Mouse (Mus musculus): Measurements from ENCODE around the gene Arhgap31. TPM values are rescaled to one million over a fixed set of nuclear protein-coding genes. Genes with fewer than 3 reads are reported as not detected.

The Arhgap31 gene
- 10 to 100 TPM; 19.9 to 20.6 TPM for total RNA-seq (2021)
- long read RNA-seq, experiment 1, full-length matches to known transcripts = 1 of 4 reads
- long read RNA-seq, experiment 1, partial matches to known transcripts = 0 of 4 reads
- long read RNA-seq, experiment 1, other reads (novel, unspliced or antisense) = 3 of 4 reads
- long read RNA-seq, experiment 2, partial matches to known transcripts = 3 of 10 reads
- long read RNA-seq, experiment 2, other reads (novel, unspliced or antisense) = 7 of 10 reads

DNA sequence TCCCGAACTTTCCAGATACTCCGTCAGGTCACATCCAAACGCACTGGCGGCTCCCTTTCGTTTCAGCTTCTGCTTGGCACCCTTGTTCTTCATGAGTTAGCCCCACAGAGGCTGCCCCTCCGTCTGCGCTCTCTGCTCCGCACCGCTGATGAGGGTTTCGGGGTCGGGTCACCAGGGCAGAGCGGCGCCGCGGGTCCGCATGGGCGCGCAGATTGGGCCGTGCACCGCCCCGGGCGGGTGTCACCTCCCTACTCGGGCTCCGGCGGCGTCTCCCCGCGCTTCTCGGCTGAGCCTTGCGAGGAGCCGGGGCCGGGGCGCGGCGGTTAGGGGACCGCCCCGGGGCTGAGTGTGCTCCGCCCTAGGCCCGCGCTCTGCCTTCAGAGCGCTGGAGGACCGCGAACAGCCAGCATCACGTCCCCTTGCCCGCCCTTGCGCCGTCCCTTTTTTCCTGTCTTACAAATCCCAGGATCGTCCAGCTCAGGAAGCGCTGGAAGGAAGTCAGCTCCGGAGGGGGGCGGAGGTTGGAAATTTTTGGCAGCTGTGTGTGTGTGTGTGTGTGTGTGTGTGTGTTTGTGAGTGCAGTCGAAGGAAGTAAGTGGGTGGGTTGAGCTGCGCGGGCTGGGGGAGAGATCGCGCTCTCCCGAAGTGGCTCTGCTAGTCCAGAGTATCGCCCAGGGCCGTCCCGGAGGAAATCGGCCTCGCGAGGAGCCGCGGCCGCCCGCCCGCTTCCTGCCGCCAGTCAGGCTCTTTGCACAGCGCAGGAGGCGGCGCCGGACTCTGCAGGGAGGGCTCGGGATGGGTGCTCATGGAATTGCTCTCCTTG lies at the start of gene Arhgap31:
Arhgap31 (minus strand) TSS at position 694 of the 823 bp plus-strand sequence.
- intact Hi-C loops (cut with DNase I) = no loop called here
- DNase-seq (ENCODE audit: low spot score in 2 of 2) = peak; percentile 61

DNA sequence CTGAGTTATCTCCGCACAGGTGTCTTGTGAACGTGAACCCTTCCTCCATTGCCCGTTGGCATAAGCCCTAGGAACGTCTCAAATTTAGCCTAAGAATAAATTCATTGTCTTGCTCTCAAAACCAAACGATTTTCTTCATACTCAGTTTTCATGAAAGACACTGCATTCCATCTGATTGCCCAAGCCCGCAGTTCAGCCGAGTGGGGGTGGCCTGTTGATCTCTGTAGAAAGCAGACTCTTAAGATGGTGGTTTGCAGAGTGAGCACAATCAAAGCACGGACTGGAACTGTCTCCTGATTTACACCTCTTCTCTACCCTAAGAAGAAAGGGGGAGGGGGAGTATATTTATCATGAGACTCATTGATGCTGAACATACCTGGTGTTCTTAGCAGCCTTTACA lies 49.3 kb upstream of the Arhgap31 start:
- no peak for DNase-seq (ENCODE audit: low spot score in 2 of 2)

DNA sequence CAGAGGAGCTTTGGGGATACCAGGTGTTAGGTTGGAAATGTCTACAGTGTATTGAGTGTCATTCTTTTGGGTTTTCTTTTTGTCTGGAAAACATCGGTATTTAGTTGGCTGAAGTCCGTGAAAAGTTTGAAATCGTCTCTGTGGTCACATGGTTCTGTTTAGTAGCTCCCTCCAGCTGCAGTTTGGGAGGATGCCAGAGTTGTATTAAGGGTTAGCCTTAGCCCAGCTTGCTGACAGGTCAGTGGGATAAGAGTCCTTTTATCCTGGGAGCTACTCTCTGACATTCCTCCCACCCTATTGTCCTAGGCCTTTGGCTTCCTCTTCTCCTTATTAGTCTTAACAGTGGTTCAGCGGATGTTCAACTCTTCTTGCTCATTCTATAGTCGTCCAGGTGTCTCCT lies 48.9 kb upstream of the Arhgap31 start:
- no peak for DNase-seq (ENCODE audit: low spot score in 2 of 2)
- intact Hi-C loops (cut with DNase I) = no loop called here

More for the DNA sequence above, 49.3 kb upstream of the Arhgap31 start:
- intact Hi-C loops (cut with DNase I) = no loop called here

- no peak for DNase-seq (ENCODE audit: low spot score in 2 of 2)
- intact Hi-C loops (cut with DNase I) = no loop called here
These were observed 47.8 kb upstream of the Arhgap31 start for GRCm38 (mm10) chr16:38760834-38761375.

DNA sequence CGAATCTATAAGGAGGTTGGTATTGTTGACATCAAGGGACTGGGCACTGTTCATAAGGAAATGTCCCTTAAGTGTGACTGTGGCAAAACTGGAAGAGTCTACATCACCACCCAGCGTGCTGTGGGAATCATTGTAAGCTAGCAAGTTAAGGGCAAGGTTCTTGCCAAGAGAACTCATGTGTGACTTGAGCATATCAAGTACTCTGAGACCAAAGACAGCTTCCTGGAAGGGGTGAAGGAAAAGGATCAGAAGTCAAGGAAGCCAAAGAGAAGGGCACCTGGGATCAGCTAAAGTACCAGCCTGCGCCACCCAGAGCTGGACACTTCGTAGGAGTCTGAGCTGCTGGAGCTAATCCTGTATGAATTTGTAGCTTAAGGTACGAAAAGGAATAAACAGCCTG lies 47.2 kb upstream of the Arhgap31 start:
- DNase-seq (ENCODE audit: low spot score in 2 of 2) = no peak
- intact Hi-C loops (cut with DNase I) = no loop called here

DNA sequence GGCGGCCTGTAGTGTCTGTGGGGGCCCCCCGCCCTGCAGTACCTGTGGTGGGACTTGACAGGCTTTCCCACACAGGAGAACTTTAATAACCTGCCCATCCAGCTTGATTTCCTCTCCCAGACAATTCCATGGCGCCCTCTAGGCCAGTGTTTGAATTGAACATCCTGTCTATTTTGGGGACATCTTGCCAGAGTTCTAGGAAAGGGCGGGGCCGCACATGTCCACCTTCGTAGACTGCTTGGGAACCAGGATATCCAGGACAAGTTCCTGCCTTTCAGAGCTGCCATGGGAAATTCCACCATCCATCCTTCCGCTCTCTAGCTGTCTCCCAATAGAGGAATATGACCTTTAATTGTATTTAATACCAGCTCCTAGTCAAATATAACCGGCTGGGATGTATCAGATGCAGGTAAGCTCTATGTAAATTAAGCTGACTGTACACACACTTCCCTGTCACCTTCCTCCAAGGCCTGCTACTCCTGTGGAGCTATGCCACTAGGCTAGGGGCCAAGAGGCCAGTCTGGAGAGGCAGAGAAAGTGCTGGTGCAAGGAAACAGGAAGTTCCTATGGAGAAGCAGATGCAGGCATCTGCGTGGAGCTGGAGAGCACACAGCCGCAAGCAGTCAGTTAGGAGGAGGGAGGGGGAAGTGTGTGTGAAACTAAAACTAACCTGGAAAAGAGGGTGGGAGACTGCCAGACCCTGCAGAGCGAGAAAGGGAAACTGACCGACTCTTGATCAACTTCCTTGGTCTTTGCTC lies 45.2 kb upstream of the Arhgap31 start:
- no peak for DNase-seq (ENCODE audit: low spot score in 2 of 2)
- intact Hi-C loops (cut with DNase I) = no loop called here

GRCm38 (mm10) chr16:38757626-38758025 lies 44.6 kb upstream of the Arhgap31 start:
- no peak for DNase-seq (ENCODE audit: low spot score in 2 of 2)
- intact Hi-C loops (cut with DNase I) = no loop called here

DNA sequence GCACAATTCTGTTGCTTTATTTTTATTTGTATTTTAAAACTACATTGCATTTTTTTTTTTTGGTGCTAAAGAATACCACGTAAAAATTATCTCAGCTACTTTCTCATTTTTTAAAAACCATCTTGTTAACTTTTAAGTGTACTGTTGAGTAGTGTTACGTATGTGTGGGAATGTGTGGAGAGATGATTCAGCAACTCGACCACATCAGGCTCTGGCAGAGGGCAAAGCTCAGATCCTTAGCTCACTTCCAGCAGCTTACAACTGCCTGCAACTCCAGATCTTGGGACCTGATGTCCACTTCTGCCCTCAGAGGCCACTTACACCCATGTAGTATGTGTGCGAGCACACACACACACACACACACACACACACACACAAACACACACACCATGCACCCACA lies 43.5 kb upstream of the Arhgap31 start:
- intact Hi-C loops (cut with DNase I) = no loop called here
- no peak for DNase-seq (ENCODE audit: low spot score in 2 of 2)

GRCm38 (mm10) chr16:38756177-38756503 lies 43.1 kb upstream of the Arhgap31 start:
- intact Hi-C loops (cut with DNase I) = no loop called here
- no peak for DNase-seq (ENCODE audit: low spot score in 2 of 2)

DNA sequence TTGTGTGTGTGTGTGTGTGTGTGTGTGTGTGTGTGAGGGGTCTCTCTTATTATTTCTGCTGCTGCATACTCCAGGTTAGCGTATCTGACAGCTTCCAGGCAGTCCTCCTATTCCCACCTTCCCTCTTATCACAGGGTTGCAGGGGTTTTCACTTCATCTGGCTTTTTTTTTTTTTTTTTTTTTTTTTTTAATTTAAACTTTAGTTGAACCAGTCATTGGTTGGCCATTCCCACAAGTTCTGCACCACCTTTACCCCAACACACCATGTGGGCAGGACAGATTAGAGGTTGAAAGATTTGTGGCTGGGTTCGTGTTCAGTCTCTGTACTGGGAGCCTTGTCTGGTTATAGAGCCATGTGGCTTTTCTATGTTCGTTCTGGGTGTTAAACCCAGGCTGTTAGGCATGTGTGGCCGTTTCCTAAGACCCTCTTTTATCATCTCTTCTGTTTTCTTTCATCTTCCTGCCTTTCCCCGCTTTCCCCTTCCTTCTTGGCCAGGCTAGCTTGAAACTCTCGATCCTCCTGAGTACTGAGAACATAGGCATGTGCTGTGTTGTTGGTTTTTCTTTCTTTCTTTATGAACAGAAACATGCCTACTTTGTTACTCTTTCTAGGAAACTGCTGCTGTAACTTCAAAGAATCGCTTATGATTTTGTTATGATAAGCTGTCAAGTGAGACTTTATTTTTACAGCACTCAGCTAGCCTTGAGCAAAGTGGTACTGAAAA lies 42.5 kb upstream of the Arhgap31 start:
- intact Hi-C loops (cut with DNase I) = no loop called here
- DNase-seq (ENCODE audit: low spot score in 2 of 2) = no peak

- intact Hi-C loops (cut with DNase I) = no loop called here
- DNase-seq (ENCODE audit: low spot score in 2 of 2) = no peak
These were observed 40.6 kb upstream of the Arhgap31 start for GRCm38 (mm10) chr16:38753631-38754030.

DNA sequence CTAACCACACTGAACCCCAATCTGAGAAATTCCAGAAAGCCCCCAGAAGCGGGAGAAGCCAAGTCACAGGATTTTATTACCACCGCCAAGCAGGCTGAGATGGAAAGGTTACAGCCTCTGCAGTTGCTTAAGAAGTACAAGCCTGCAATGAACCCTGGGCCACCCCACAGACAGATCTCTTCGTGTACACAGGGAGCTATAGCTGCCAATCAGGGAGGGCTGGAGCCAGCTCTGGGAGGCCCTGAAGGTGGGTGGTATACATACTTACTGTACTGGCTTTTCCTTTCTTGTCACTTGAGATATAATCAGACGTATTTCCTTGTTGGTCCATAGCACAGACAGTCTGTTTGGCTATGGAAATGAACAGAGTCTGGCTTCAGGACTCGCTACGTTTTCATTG lies 37.7 kb upstream of the Arhgap31 start:
- intact Hi-C loops (cut with DNase I) = no loop called here
- DNase-seq (ENCODE audit: low spot score in 2 of 2) = no peak

DNA sequence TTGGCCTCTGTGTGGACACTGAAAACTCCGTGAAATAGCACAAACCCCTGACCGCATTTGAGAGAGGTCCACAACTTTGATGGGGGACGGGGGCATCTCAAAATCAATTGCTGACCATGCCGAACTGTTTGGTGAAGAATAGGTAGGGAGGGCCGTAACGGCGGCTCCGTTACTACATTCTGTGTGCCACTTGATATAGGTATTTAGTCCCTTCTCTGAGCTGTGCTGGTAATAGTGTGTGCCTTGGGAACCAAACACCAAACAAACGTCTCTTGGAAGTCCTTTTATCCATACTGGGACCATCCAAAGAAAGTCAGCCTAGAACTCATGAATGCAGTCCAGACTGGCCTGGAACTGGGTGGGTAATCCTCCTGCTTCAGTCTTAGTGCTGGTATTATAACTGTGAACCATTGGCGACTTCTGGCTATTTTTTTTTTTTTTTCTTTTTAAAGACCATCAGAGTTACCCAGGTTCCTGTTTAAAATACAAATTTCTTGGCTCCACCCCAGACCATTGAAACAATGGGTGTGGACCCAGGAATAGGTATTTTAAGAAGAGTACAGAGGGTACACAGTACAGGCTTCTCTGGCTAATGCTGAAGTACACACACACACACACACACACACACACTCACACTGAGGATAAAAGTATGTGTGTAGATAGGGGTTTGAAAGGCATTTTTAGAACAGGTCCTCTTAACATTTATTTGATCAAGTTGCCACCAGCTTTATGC lies 31.0 kb upstream of the Arhgap31 start:
- intact Hi-C loops (cut with DNase I) = loop anchor here (10.0 kb wide), 2 partner anchors 71 to 301 kb away; no protein-coding TSS in a partner anchor
- DNase-seq (ENCODE audit: low spot score in 2 of 2) = no peak

DNA sequence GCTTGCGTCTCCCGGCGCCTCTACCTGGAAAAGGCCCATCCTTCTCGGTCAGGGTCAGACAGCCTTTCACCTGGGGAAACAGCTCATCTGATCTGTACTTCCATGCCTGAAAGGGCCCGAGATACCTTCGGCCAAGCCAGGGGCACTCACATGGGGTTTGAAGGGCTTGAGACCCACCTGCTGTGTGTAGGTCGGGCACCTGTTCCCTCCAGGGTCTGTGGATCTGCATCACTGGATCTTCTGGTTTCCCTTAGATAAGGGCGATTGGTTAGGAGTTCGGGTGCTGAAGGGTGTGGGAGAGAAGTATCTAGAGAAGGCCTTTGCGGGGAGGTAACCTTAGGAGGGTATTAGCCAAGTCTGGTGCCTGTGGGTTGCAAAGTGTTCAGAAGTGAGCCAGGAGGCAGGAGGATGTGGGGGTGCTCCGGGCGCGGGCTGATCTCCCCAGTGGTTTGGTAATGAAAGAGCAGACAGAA lies 29.6 kb upstream of the Arhgap31 start:
- DNase-seq (ENCODE audit: low spot score in 2 of 2) = peak in 1 of 2 experiments; percentile 34
- intact Hi-C loops (cut with DNase I) = loop anchor here (10.0 kb wide), 2 partner anchors 72 to 302 kb away; no protein-coding TSS in a partner anchor

DNA sequence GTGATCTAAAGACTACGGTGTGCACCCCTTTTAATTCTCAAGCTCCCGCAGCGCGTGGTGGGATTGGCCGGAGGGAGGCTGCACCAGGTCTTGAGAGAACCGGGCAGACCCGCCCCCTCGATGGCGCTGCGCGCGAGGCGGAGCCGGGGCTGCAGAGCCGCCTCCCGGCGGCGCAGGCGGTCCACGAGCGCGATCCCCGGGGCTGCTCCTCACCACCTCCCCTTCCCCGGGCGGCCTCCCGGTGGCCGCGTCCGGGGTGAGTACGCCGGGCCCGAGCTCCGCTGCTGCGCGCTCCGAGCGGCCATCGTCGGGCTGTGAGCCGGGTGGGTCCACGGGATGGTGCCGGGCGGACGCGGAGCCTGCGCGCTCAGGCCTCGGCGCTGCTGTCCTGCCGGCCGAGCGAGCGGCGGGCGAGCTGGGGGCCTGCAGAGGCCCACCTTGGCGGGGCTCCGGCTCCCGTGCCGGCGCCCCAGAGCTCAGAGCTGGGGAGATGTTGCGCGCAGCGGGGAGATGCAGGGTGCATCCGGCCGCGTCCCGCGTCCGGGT lies 29.1 kb upstream of the Arhgap31 start, which contains the start of gene B4galt4:
B4galt4 (plus strand) TSS at position 152 of the 546 bp plus-strand sequence.
- peak; percentile 75 to 82 for DNase-seq (ENCODE audit: low spot score in 2 of 2)
- intact Hi-C loops (cut with DNase I) = loop anchor here (10.0 kb wide), 2 partner anchors 73 to 303 kb away; no protein-coding TSS in a partner anchor

DNA sequence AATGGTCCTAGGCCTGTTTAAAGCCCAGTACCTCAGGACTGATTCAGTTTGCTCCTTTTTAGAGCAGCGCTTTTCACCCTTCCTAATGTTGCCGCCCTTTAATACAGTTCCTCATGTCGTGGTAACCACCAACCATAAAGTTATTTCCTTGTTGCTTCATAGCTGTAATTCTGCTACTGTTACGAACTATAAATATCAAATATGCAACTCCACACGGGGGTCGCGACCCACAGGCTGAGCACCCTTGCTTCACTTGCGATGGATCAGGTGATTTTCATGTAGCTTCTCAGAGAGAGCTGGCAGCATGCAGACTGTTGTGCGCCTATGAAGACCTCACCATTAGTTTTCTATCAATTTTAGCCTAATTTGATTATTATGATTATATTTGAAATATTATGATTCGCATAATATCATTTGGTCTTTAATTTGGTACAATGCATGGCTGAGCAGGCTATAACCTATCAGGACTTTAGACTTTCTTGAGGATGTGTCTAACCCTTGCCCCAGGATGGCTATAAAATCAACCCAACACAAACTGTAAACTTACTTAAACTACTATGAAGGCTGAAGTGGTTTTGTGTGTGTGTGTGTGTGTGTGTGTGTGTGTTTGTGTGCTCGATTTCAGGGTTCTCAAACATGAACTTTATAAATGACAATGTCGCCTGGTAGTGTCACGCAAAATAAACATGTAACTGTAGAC lies 28.3 kb upstream of the Arhgap31 start:
- intact Hi-C loops (cut with DNase I) = loop anchor here (10.0 kb wide), 2 partner anchors 73 to 303 kb away; no protein-coding TSS in a partner anchor

GRCm38 (mm10) chr16:38730921-38731320 lies 17.8 kb upstream of the Arhgap31 start:
- no peak for DNase-seq (ENCODE audit: low spot score in 2 of 2)

More for the DNA sequence above, 28.3 kb upstream of the Arhgap31 start:
- DNase-seq (ENCODE audit: low spot score in 2 of 2) = no peak

More at GRCm38 (mm10) chr16:38730921-38731320, 17.8 kb upstream of the Arhgap31 start:
- intact Hi-C loops (cut with DNase I) = no loop called here
